Mouse (Mus musculus): ENCODE results near the gene 4930452B06Rik. TPM values are rescaled to one million over a fixed set of nuclear protein-coding genes. Genes with fewer than 3 reads are reported as not detected.
"Not testable (repeated sequence)": the region's sequence is repeated elsewhere in the genome, so short reads cannot be mapped to it uniquely, and the experiment has no call there.

Gene 4930452B06Rik
- 1 to 10 TPM; 2.8 to 3.2 TPM for total RNA-seq (2021)
- long read RNA-seq, experiment 1, partial matches to known transcripts = 1 of 5 reads
- long read RNA-seq, experiment 1, other reads (novel, unspliced or antisense) = 2 of 5 reads
- long read RNA-seq, experiment 2, partial matches to known transcripts = 2 of 2 reads
- long read RNA-seq, experiment 2, other reads (novel, unspliced or antisense) = 0 of 2 reads

DNA sequence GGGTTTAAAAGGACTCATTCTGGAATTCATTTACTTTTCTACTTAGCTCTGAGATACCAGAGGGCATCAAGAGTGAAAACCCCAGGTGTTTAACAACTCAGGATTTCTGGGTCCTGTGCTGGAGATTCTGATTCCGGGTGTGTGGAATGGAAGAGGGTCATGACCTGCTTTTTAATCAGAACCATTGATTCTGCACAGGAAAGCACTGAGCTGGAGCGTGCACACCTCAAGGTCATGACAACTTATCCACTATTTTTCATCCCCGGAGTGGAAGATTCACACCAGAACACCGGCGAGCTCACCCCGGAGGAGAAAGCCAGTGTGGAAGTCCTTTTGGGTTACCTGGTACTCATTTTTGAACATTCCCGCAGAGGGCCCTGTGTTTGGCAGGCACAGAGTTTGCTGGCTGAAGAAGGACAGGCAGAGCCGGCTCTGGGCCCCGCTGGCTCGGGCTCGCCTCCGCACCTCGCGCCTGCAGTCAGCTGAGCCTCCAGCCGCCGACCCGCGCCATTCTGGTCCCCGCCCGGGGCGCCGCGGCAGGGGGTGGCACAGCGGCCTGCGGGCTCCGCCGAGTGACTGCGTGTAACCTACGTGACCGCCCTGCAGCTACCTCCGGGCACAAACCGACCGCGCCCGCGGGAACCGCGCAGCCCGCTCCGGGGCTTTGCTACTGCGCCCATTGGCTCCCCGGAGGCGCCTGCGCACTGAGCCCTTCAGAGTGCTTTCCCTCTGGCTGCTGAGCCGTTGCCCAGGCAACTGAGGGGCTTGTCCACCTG lies at the start of gene 4930452B06Rik:
4930452B06Rik (minus strand) TSS at position 605 of the 776 bp plus-strand sequence.
- peak; percentile 84 for DNase-seq

DNA sequence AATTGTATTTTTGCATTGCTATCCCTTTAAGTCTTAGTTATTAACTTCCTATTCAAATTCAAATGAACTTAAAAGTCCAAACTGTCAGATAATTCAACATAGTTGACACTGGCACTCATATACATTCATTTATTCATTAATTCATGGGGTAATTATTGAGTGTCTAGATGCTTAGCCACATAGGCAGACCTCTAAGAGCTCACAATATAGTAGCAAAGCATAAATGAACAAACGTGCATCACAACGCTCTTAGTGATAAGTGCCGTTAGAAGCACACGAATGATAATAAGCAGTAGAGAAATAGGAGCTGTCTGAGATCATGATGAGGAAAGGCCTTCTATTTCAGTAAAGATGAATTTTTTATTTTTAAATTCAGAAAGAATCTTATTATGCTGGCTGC lies 46.6 kb upstream of the 4930452B06Rik start:
- DNase-seq = no peak

DNA sequence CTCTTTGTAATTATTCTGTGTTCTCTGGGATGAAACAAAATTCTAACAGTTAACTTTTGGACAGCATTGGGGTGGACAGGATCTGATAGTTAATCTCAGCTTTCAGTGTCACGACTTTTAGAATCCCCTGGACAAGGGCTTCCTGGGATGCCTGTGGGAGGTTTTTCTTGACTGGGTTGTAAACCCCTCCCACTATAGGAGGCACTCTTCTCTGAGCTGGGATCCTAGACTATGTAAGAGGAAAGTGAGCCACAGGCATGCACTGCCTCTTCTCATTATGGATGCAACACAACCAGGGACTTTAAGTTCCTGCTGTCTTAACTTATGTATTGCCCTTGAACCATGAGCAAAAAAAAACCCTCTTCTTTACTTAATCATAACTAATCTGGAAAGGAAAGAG lies 23.4 kb upstream of the 4930452B06Rik start:
- no peak for DNase-seq

DNA sequence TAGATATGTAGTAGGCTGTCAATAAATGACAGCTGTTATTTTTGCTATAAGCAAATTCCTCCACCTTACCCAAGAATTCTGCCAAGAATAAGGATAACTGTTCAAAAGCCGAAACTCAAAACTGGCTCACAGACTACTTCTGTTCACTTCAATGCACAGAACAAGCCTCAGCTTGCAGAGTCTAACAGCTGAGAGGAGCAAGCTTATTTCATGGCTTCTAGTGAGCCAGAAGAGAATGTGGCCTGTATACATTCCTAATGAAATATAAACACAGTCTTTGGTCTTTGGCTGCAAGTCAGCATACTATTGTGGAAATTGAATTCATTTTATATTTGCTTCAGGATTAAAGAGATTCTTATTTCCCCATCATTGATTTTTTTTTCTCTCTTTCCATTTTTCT lies 22.4 kb upstream of the 4930452B06Rik start:
- DNase-seq = no peak

DNA sequence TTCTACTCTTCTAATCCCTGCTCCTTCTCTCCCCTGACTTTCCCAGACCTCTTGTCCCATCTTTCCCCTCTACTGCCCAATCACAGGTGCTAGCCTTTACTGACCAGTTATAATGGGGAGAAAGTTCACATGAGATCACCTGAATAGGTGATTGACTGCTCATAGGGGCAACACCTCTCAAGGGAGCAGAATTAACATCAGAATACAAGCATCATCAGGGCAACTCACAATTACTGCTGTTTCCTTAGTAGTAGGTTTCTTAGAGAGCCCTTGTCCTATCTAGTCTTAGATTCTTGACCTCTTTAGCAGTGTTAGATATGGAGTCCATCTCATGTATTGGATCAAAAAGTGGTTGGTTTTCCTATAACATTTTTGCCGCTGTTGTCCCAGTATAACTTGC lies 20.1 kb upstream of the 4930452B06Rik start:
- DNase-seq = no peak

DNA sequence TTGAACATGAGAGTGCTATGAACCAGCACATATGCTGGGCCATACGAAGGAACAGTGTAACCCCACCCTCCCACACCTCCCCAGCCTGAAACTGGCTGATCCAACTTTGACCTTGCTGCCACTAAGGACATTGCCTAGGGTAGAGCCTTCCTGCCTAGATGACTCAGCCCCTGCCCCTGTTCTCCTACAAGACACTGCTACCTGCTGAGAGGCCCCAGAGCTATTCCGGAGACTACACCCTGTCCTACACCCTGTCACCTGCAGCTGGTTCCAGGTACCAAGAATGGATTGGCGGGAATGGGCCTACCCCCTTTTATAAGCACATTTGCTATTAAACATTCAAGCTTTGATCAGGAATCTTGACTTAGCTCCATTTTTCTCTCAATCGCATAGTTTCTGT lies 13.9 kb upstream of the 4930452B06Rik start:
- DNase-seq = no peak

DNA sequence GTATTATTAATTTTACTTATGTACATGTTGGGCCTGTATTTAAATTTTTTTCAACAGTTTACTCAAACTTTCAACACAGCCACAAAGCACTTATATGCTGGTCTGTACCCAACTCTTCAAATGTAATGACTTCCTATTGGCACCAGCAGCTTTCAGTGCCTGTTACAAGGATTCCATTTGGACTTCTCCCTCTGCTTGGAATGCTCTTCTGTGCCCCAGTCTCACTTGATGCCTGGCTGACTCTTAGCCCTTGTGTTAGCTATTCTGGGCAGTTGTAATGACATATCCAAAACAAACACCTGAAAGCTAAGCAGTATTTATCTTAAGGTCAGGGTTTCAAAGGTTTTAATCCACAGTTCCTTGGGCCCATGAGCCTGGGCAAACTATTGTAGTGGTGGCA lies 5.7 kb downstream of the 4930452B06Rik start:
- no peak for DNase-seq

DNA sequence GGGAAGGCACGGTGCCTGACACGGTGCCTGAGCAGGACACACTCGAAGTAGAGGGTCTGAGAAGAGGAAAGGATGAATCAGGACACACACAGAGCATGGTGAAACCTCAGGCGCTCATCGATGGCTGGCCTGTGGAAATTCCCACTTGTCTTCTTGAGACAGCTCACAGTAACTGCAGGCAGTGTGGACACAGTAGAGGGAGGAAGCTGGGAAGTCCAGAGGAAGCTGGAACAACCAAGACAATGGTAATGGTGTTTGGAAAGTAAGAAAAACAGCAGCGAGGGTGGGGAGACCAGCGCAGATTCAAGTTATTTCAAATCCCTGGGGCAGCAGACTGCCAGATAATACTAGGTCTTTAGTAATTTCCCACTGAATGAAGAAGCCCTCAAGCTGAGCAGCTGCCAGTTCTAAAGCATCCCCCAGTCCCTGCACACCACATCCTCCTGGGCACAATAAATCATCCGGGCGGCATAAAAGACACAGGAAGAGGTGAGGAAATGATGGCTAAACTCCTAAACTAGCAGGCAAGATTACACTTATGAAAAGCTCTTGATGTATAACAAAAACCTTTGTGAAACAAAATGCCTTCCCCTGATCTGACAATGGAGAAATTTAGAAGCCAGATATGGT lies 24.3 kb downstream of the 4930452B06Rik start:
- DNase-seq = peak; percentile 3

DNA sequence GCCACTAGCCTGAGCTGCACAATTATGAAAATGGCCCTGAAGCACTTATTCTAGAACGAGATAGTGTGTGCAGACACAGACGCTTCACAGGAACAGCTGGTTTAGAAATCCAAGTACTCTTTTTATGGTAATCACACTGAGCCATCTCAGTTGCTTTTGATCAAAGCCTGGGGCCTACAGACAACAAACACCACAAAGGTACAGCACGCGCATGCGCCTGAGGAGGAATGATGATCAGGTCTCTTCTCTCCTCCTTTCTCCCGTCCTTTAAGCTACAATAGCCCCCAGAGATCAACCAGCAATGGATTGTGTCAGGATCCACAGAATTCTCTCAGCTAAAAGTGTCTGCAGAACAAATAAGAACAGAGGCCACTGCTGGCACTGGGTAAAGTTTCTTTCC lies 33.8 kb downstream of the 4930452B06Rik start:
- DNase-seq = no peak

DNA sequence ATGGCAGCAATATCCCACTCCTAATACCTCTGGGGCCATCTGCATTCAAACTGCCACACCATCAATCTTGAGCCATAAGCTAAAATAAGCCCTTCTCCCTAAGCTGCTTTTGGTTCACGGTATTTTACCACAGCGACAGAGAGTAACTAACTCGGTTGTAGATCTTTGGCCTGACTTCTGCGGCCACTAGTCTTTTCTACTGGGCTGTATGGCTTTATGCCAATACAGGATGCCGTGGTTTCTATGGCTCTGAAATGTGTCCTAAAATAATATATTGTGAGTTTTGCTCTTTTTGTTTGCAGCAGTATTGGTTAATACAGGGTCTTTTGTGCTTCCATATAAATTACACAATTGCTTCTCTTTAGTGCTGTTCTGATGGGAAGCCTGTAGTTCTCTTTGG lies 37.6 kb downstream of the 4930452B06Rik start:
- DNase-seq = no peak

DNA sequence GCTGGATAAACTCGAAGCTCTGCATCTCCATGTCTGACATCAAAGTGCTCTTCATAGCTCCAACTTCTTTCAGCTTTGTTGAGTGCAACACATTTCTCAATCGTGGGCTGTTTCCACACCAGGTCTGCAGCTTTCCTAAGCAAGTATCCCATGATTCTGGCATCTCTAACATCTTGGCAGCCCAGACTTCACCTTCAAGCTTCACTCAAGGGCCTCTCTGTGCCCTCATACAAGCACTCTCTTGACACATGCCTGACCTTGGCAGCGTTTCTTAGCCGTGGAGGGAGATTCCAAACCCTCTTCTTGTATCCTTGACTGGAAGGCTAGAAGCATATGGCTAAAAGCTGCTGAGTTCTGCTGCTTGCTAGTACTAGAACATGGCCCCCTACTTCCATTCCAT lies 38.6 kb downstream of the 4930452B06Rik start:
- no peak for DNase-seq

DNA sequence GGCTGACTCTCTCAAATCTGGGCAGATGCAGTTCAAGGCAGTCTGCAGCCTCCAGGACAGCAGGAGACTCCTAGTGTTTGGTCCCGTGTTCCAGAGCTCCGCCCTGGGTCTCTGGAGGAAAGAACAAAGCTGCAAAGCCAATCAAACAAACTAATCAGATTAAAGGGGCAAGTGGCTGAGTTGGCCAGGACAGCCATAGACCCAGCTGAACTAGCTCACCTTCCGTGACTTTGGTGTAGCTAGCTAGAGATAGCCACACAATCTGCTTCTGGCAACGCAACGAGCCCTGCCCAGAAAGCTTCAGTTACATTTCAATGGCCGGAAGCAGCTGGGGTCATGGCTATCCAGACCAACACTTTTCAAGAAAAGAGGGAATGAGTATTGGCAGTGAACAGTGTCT lies 44.9 kb downstream of the 4930452B06Rik start:
- DNase-seq = no peak

DNA sequence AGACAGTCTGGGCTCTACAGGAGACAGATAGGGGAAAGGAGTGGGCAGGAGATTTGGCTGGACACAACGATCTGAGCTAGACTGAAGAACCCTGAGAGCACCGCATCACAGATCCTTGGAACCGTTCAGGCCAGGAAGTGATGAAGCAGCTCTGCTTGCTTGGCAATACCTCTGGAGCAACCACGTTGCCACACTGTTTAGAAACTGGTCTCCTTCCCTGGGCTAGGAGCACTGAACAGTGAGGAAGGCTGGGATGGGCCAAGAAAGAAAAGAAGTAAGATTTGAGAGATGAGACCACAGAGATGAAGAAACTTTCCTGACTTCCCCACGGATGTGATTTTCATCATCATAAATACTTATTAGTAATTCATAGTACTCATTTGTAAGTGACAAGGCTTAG lies 45.5 kb downstream of the 4930452B06Rik start:
- DNase-seq = no peak

DNA sequence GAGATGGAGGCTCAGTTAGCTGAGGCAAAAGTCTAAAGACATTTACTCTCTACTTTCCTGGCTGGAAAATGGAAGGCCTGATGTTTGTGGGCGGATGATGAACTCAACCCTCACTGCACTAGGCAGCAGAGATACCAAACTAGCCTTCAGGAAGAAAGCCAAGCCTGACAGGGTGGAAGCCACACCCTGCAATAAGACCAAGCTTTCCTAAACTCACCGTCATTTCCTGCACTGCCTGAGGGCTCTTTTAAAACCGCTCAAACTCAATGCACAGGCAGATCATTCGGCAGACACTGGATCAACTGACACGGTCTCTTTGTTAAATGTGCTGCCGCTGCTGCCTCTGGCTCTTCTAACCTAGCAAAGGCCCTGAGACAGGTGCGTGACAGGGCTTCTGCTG lies 50.4 kb downstream of the 4930452B06Rik start:
- no peak for DNase-seq

DNA sequence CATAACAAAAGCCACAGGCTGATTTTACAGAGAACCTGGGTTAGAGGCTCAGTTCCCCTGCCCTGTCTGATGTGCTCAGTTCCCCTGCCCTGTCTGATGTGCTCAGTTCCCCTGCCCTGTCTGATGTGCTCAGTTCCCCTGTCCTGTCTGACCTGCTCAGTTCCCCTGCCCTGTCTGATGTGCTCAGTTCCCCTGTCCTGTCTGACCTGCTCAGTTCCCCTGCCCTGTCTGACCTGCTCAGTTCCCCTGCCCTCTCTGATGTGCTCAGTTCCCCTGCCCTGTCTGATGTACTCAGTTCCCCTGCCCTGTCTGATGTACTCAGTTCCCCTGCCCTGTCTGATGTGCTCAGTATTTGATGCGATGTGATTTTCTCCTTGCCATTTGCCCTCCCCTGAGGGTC lies 51.6 kb downstream of the 4930452B06Rik start:
- not testable (repeated sequence) for DNase-seq

DNA sequence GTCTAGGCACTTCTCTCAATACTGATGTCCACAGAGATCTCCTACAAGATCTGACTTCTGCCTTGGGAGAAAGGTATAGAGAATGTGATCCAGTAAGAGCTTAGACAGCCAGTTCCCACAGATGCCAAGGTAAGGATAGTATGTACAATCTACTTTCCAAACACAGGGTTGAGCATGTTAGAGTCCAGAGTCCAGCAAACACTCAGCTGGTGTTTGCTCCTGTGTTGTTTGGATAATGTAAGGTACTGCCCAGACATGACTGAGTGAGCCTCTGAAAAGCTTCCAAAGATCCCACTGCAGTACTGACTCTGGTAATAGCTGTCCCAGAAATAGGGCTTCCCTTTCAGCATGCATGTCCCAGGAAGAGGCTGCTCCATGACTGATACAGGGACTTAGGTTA lies 54.0 kb downstream of the 4930452B06Rik start:
- DNase-seq = no peak

DNA sequence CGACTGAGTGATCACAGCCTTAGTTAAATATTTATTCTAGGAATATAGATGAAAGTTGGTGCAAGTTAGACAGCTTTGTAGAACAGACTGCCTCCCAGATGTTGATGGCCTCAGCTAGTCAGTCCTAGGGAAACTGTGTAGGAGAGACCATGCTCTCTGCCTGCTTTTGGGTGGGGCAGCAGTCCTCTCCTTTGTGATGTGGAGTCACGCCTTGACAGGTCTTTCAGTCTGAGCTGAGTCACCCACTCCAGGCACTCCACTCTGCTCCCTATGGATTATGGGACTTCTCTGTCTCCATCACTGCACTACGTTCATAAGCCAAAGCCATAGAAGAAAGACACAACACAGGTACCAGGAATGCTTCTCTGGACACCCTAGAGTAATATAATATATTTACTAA lies 55.9 kb downstream of the 4930452B06Rik start:
- DNase-seq = no peak

DNA sequence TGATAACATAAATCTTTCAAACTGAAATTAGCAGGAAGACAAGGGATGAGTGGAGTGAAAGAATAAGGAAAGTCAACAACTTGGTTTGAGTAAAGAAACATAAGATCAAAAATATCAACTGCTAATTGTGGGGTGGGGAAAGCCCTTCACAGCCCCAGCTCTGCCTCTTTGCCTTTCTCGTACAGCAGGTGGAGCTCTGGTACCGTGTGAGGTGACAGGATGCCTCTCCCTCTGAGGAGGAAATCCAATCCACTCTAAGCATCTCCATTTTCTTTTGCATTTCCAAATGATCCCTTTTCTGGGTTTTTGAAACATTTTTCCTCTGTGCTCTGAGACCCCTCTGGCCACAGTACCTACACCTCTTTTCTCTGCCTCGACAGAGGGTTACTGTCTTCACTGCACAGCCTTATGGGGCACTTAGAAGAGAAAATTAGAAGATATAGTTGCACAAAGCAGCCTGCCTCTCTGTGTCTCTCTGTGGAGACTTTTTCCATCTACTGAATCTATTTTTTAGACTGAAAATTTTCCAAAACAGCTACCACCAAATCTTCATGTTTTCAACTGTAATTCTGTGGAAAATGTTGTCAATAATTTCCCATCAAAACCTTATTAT lies 57.4 kb downstream of the 4930452B06Rik start:
- DNase-seq = peak; percentile 70

DNA sequence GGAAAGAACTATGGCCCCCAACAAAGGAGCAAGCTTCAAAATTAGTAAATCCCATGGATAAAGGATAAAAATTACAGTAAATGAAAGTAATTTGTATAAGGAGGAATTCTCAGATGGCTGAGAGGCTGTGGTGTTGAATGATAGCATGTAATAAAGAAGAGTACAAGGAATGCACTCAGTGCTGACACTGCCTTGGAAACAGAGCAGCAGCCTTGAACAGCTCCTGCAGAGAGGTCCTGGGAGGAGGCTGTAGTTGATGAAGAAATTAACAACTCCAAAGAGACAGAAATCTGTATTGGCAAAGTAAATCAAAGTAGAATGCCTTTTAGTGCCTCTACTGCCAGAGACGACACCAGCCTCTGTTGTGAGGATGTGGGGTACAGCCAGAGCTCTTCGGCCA lies 61.1 kb downstream of the 4930452B06Rik start:
- no peak for DNase-seq

DNA sequence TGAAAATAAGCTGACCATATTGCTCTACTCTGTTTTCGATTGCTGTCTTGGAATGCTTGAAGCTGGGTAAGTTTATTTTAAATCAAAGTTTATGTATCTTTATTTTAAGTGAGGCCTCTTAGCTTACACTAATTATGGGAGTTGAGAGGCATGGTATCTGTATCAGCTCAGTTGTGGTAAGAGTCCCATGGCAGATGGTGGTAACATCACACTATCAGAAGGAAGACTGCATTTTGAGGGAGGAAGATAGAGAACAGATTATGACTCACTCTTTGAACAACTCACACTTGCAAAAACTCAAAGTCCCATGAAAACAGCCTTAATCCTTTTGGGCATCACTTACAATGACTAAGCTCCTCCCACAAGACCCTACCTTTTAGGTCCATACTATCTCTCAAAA lies 81.0 kb downstream of the 4930452B06Rik start:
- no peak for DNase-seq

DNA sequence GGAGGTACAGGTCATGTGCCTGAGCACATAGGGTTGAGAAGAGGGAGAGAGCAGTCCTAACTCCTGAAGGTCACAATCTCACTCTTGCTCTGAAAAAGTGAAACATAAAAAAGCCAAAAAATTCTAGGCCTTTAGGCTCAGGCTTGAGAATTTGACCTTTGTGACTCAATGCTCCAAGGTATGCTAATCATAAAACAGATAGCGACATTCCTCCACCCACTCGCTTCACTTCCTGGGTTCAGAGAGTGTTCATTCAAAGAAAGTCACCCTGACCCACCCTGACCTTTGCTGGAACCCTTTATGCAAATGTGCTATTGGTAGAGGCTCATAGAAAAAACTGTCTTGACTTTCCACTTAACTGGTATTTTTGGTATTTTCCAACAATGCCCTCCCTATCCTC lies 115.0 kb downstream of the 4930452B06Rik start:
- DNase-seq = not testable (repeated sequence)

DNA sequence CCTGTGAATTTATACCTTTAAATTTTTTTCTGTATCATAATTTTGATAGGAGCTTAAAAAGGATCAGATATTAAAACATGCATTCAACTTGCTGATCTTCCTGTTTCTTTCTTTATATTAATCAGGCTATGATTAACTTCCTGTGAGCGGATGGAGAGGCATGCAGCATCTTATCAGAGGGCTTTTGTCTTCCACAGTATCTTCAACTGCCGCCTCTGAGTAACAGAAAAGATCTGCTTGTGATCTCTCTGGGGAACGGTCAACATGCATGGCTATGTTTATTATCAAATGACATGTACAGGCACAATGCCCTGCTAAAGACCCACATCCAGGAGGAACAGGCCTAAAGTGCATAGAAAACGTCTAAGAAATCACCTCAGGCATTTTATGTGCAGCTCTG lies 116.9 kb downstream of the 4930452B06Rik start:
- no peak for DNase-seq

DNA sequence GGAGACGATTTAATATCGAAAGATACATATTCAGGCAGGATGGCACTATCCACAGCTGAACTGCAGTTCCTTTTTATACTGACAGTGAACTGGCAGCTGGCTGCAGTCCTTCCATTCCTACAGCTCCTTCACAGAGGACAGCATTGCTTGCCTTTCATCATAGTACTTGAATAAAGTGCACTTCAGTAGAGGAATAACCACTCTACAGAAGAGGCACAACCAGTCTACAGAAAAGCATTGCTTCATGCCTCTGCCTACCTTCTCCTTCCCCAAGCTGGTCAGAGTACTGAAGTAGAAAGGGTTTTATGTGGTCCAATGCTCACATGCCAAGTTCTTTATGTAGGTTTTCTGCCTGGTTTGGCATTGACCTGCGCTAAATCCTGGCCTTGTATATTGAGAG lies 130.0 kb downstream of the 4930452B06Rik start:
- no peak for DNase-seq
